Mouse (Mus musculus) heart, adult 2 months (tissue): Measurements from ENCODE around the gene Apbb1.

Experiments used
- CTCF ChIP-seq: fragments of 200-600 bp; IDR thresholded peaks from 2 replicates; pipeline ENCODE4 v1.8.1; 2022; ENCODE audit warnings: antibody characterized with exemption, mild to moderate bottlenecking, moderate library complexity
- POLR2A ChIP-seq: fragments of 200-500 bp; IDR thresholded peaks from 2 replicates; pipeline ENCODE4 v1.6.1; 2011; ENCODE audit warnings: mild to moderate bottlenecking, low read depth, low read length, control low read depth; ENCODE audit not compliant: insufficient read depth

DNA sequence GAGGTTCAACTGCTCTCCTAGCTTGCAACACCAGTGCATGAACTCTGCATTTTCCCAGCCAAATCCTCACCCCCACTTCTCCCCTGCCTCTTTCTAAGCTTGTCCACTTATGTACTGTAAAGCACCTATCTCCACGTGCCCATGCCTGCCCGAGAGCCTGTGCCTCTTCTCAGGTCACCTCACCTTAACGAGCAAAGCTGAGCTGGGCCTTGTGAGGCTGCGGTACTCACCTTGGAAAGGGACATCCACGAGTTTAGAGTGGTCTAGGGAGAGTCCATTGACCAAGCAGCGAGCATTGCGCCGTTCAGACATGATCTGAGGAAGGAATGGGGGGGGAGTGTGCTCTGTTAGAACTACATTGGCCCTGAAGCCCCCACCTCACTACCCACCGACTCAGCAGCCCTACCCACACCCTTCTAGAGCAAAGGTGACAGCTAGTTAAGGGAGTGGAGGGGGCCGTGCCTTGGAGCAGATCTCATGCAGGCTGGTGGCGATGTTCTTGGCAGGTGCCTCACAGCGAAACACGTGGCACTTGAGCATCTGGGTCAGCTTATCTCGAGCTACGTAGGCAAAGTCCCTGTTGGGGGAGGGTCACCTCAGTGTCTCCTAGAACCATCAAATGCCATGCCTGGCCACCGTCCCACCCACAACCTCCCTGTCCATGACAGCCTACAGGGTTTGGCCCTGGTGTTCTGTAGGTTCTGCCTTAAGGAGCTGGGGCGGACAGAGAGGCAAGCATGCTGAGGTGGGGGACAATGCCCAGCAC, 16.2 kb downstream of the Apbb1 start:
- TF ChIP-seq POLR2A: no peak
- TF ChIP-seq CTCF: no peak
